Mouse (Mus musculus) ovary, postnatal 14 days (tissue): ENCODE data around the gene Tia1.

Experiments used
- DNase-seq: peaks from one replicate; pipeline ENCODE4 v3.0.0; 2022; ENCODE audit warnings: low spot score

Tia1 gene

GRCm38 (mm10) chr6:86385362-86386104 lies 18.5 kb upstream of the Tia1 start:
- no peak for DNase-seq

- DNase-seq, result no peak
Observed at GRCm38 (mm10) chr6:86387313-86387712, 16.7 kb upstream of the Tia1 start.

- no peak for DNase-seq
Observed at GRCm38 (mm10) chr6:86388461-86388860, 15.6 kb upstream of the Tia1 start.

GRCm38 (mm10) chr6:86391326-86391725 lies 12.7 kb upstream of the Tia1 start:
- no peak for DNase-seq

GRCm38 (mm10) chr6:86393187-86393586 lies 10.8 kb upstream of the Tia1 start:
- DNase-seq, result no peak

GRCm38 (mm10) chr6:86394078-86394720 lies 9.8 kb upstream of the Tia1 start:
- DNase-seq, result no peak

GRCm38 (mm10) chr6:86395021-86395420 lies 9.0 kb upstream of the Tia1 start:
- DNase-seq, result no peak

- DNase-seq, result no peak
Observed at GRCm38 (mm10) chr6:86395969-86396368, 8.1 kb upstream of the Tia1 start.

GRCm38 (mm10) chr6:86396581-86397256 lies 7.3 kb upstream of the Tia1 start, which contains the start of gene Pcyox1:
Gene Pcyox1 (minus strand): TSS chr6:86397154.
- peak; percentile 84 for DNase-seq

GRCm38 (mm10) chr6:86397257-86397980 lies 6.6 kb upstream of the Tia1 start:
- DNase-seq, result peak; percentile 18

- DNase-seq, result no peak
Observed at GRCm38 (mm10) chr6:86398986-86399385, 5.0 kb upstream of the Tia1 start.

- no peak for DNase-seq
Observed at GRCm38 (mm10) chr6:86399995-86400394, 4.0 kb upstream of the Tia1 start.

GRCm38 (mm10) chr6:86400972-86401371 lies 3.0 kb upstream of the Tia1 start:
- DNase-seq, result peak; percentile 60

- no peak for DNase-seq
Observed at GRCm38 (mm10) chr6:86402681-86403607, 1.1 kb upstream of the Tia1 start.

- peak; percentile 86 for DNase-seq
Observed at GRCm38 (mm10) chr6:86403728-86404099, 305 bp upstream of the Tia1 start.

GRCm38 (mm10) chr6:86404996-86405395 lies 977 bp downstream of the Tia1 start:
- DNase-seq, result no peak

- DNase-seq, result no peak
Observed at GRCm38 (mm10) chr6:86406306-86406705, 2.3 kb downstream of the Tia1 start.

GRCm38 (mm10) chr6:86418711-86419110 lies 14.7 kb downstream of the Tia1 start:
- no peak for DNase-seq

- no peak for DNase-seq
Observed at GRCm38 (mm10) chr6:86419239-86419638, 15.2 kb downstream of the Tia1 start.

GRCm38 (mm10) chr6:86420491-86420890 lies 16.5 kb downstream of the Tia1 start:
- DNase-seq, result no peak

- no peak for DNase-seq
Observed at GRCm38 (mm10) chr6:86426358-86426757, 22.3 kb downstream of the Tia1 start, which contains the start of gene Gm44790. Gene Gm44790 (plus strand): TSS chr6:86426658.
